Mouse (Mus musculus): ENCODE measurements around the gene Htr6.

GRCm38 (mm10) chr4:139091066-139091465, 15.7 kb upstream of the Htr6 start:
- TF ChIP-seq CTCF (IDR thresholded peaks at IDR 0.05; ENCODE audit: low read depth, low read length) (no peak), EP300 (IDR thresholded peaks at IDR 0.05; ENCODE audit: insufficient read depth, low read depth, low read length) (no peak), POLR2A (IDR thresholded peaks at IDR 0.05; ENCODE audit: insufficient read depth, low read length) (no peak)

Data from ES-Bruce4 (cell line).